In the genomic region with DNA sequence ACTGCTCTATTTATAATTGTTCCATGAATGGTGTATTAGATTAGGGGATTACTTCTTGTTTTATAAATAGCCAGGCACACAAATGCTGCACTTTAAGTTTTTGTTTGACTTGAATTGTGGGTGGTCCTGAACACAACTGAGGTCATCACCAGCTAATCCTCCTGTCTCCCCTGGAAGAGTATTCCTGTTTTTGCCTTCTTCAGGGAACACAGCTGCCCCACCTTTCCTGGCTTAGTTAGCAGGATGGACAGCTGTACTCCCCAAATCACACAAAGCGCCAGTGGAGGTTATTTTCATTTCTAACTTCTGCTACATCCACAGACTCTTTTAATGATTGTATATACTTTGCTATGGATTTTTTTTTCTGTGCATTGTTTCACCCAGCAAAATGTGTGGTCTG, we compare ENCODE assay signal across 21 mouse cellular contexts.
"Had no signal": no experiment of that assay in that cellular context is flagged by ENCODE, and none has a peak within 500 bp of the region (broad histone marks: within the 10 kb centered on the region; RNA-seq: fewer than 3 reads in every experiment).

No protein-coding gene starts in this region.

- H3K9ac ChIP-seq: limb, embryonic 12.5 days; limb, embryonic 15.5 days; liver, embryonic 14.5 days; liver, postnatal 0 days; lung, embryonic 14.5 days; midbrain, embryonic 13.5 days; stomach, embryonic 15.5 days had no signal

- H3K4me1 ChIP-seq: limb, embryonic 12.5 days; limb, embryonic 15.5 days; midbrain, embryonic 13.5 days; stomach, embryonic 15.5 days had no signal

- H3K4me2 ChIP-seq: limb, embryonic 12.5 days; limb, embryonic 15.5 days; liver, embryonic 11.5 days; lung, embryonic 14.5 days; midbrain, embryonic 13.5 days; stomach, embryonic 15.5 days had no signal

- ATAC-seq: liver, postnatal 0 days; lung, postnatal 0 days; midbrain, embryonic 13.5 days; midbrain, embryonic 16.5 days had no signal

- H3K9me3 ChIP-seq: limb, embryonic 12.5 days; limb, embryonic 15.5 days; midbrain, embryonic 10.5 days; midbrain, embryonic 13.5 days; stomach, embryonic 15.5 days had no signal

- H3K36me3 ChIP-seq: limb, embryonic 12.5 days; limb, embryonic 15.5 days; midbrain, embryonic 10.5 days; midbrain, embryonic 13.5 days; stomach, embryonic 15.5 days had no signal

- H3K27me3 ChIP-seq: limb, embryonic 12.5 days; limb, embryonic 15.5 days; midbrain, embryonic 13.5 days; stomach, embryonic 15.5 days had no signal

- H3K27ac ChIP-seq: limb, embryonic 12.5 days; limb, embryonic 15.5 days; liver, embryonic 14.5 days; macrophage; midbrain, embryonic 10.5 days; midbrain, embryonic 13.5 days; stomach, embryonic 15.5 days had no signal

- DNase-seq: kidney, adult 18-20 months; kidney, adult 9 months; kidney, postnatal 14 days; kidney, postnatal 4 days; left cerebral cortex, postnatal 4 days; liver, postnatal 0 days; lung, embryonic 14.5 days; right cerebral cortex, postnatal 25 days; spleen, adult 18-20 months; thymus, adult 2 months; thymus, postnatal 14 days had no signal

- H3K4me3 ChIP-seq: limb, embryonic 12.5 days; limb, embryonic 15.5 days; midbrain, embryonic 10.5 days; midbrain, embryonic 13.5 days; stomach, embryonic 15.5 days had no signal
